Mouse (Mus musculus): ENCODE measurements at regions not wholly inside any gene's neighbourhood (a gene's known extent, or its start where the extent isn't known, plus 50 kb on each side); places are given as distances from the start of the nearest gene placed in this dataset.

DNA sequence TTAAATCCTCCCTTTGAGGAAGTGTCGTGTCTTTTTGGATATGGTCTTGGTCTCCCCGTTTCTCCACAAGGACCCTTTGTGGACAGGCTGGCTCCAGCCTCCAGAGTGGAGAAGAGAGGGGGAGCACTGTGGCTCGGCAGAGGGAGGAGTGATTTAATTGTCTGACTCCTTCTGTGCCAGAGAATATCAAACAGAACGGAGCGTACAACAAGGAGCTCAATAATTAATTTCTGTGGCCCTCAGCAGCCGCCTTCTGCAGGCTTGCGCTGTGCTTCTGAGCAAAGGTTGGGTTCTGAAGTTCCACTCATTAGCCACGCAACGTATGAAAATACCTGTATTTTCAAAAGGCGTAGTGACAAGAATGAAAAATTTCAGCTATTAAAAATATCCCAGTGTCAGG lies 520.2 kb upstream of the Mki67 start:
- DNase-seq (ENCODE audit: low spot score in 2 of 2) = no peak

DNA sequence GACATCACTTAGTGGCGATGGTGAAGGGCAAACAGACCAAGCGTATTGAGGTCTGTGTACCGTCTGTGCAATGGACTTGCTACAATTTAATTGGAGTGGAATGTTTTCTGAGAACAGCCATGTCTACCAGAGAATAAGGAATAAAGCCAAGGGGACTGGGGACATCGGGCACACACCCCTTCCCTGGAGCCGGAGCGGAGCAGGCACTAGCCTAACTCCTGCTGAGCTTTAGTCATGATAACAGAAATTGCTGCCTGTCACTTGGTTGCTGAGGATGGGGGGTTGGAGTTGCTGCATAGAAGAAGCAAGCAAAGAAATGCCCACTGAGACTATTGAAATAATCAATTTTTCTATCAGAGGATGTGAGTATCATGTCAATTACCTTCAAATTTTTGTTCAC lies 549.5 kb upstream of the Mki67 start:
- no peak for DNase-seq (ENCODE audit: low spot score in 2 of 2)

DNA sequence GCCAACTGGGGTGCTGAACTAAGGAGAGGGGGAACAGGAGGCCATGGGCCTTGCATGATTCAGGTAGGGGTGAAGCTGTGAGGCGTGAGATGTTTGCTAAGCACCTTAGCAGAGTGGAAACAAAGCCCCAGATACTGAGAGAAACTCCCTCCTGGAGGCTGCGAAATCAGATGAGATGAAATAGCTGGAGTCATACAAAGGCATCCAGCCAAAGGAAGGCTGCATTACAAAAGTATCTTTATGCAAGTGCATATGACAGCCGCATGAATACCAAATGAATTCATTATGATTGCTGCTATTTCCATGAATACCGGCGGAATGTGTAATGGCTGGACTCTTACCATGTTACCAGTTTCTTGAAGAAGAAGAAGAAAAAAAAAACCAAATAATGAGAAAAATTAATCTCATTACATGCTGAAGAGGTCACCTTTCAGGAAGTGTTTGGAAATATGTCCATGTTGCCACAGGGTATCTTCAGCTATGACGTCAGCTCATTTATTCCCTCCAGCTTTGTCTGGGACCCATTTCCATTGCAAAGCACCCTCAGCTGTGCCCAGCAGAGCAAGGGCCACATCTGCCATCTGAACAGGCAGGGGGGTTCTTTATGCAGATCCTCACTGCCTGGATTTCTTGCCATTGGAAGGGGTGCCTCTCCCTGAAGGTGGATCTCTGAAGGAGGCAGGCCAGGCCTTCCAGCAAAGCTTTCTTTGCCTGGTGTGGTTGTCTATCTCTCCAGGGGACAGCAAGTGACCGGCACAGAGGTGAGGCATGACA lies 551.7 kb upstream of the Mki67 start:
- peak; percentile 2 to 6 for DNase-seq (ENCODE audit: low spot score in 2 of 2)

DNA sequence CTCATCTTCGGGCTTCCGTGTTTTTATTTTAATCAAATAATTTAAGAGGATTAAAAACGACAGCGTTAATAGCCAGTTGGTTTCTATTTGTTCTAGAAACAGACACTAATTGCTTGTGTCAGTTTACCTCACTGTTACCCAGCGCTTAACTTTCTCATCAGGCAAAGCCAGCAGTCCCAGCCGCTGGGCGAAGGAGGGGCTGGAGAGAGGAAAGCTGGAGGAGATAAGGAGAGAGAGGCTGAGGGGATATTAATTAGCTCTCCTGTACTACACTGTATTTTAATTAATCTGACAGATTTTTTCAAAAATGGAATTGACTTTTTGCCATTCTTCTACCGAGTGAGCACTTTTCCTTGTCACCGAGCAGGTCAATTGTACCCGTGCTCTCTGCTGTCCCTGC lies 559.5 kb upstream of the Mki67 start:
- no peak for DNase-seq (ENCODE audit: low spot score in 2 of 2)

DNA sequence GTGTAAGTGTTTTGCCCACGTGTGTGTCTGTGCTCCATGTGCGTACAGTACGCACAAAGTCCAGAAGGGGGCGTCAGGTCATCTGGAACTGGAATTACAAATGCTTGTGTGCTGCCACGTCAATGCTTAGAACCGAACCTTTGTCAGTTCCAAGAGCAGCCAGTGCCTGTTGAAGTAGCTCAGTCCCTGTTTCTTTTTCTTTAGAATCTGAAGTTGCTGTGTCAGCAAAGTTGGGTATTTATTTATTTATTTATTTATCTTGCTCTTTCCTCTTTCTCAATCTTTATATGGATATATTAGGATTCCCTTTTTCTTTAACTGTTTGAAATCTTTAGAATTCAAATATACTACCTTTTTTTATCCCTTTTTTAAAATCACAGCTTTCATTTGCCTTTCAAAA lies 567.6 kb upstream of the Mki67 start:
- no peak for DNase-seq (ENCODE audit: low spot score in 2 of 2)

DNA sequence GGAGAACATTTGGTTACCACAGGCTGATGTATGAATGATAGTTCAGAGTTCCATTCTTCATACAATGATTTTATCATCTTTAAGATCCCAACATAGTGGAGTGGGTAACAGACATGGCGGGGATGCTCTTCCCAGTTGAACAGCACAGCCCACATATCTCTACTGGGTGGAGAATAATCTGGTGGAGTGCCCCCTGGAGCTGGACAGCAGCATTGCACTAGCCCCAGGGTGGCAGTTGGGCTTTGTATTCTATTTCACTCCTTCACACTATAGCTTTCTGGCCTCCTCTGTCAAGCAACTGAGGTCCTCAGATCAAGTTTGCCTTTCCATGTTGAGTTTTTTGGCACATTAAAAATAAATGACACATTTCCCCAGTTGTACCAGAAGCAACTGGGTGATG lies 569.4 kb upstream of the Mki67 start:
- DNase-seq (ENCODE audit: low spot score in 2 of 2) = no peak

DNA sequence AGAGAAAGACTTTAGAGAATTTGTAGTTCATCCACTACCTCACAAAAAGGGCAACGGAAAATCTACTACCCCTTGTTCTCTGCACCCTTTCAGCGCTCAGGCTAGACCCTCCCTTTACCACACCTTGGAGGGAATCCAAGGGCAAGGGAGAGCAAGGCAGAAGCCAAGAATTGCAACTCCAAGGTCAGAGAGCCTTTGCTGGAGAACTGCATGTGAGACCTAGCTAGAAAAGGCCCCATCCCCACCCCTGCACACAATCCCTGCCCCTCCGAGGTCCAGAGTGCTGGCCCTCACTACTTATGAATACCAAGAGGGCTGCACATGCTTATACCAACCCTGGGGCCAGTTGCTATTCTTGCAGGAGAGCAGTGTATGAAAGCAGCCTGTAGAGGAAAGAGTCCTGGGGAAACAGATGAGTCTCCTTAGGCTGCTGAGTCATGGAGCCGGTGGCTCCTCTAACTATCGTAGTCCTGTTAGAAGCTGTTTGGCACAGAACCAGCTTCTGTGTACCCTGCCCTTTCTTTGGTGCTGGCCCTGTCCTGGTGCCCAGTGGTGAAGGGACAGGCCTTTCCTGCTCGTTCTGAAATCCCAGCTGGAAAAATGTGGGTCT lies 577.5 kb upstream of the Mki67 start:
- DNase-seq (ENCODE audit: low spot score in 2 of 2) = no peak

DNA sequence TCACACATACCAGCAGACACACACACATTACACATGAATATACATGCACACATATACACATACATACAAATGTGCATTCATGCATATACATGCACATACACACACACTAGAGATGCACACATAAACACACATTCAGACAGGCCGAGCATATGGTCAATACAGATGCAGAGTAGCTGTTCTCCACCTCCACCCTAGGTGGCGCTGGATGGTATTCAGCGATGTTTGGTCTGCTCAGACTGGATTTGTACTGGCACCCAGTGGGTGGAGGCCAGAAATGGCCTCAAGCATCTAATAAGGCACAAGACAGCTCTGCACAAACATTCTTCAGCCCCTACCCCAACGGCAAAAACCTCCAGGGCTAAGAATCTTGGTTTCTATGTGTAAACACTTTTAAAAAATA lies 578.3 kb upstream of the Mki67 start:
- DNase-seq (ENCODE audit: low spot score in 2 of 2) = no peak

DNA sequence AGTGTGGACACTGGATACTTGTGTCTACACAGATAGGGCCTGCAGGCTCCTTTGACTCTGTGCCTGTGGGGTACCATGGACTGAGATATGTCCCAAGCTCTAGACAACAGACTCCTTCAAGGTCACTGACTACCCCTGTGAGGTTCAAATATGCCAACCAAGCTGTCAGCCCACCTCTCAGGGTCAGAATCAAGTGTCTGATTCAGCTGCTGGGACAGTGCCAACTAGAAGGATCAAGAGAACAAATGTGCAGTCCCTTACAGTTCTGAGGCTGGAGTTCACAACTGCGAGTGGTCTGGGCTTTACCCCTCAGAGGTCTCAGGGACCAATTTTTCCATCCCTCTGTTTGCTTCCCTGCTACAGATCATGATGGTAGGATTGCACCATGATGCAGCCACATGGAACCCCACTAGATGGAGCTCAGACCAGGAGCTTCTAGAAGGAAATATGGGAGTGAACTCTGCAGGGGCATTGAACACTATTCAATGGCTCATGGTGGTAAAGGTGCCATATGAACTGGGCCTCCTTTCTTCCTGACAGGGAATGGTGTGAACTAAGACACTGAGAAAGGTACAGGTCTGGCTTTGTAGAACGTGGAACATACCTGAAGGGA lies 581.8 kb upstream of the Mki67 start:
- no peak for DNase-seq (ENCODE audit: low spot score in 2 of 2)

DNA sequence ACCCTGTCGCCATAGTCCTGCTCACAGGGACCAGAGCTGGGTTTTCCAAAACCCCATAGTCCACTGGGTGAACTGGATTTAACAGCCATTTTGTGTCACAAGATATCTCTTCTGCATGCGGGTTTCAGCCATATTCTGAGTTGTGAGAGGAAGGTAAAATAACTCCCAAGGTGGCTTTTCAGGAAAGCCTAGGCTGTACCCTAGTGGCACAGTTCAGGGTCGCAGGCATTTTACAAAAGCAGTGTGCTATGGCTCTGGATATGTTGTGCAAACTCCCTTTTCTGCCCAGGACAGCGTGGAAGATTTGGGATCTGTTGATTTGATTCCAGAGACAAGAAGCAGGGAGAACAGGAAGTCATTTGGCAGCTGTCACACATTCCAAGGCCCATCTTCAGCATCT lies 588.3 kb upstream of the Mgmt start:
- no peak for DNase-seq (ENCODE audit: low spot score in 2 of 2)

DNA sequence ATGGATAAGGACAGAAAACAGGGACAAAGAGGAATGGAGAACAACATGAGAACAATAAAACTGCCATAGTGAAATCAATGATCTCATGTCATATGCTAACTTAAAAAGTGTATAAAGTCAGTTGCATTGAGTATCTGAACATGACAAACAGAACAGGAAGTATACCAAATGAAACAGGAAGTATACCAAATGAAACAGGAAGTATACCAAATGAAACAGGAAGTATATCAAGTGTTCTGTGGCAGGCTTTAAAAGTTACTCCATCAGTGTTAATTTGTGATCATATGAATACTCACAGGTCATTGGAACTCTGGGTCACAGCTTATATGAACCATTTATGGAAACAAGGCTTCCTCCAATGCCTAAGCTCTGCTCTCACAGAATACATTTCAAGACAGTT lies 585.6 kb upstream of the Mgmt start:
- no peak for DNase-seq (ENCODE audit: low spot score in 2 of 2)

DNA sequence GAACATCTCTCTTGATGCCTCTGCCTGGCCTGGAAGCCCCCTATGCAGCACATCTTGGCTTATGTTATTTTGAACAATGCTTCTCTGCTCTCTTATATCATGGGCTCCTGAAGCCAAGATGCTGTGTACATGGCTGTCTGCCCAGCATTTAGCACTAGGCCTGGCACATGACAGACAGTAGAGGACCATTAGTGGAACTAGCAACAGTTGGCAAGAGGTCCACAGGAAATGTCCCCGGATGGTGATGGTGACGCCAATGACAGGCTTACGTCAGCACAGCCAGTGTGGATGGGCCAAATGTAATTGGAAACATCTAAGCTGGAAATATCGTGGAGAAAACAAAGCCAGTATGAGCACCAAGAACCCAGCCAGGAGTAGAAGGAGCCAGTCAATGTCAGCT lies 567.1 kb upstream of the Mgmt start:
- no peak for DNase-seq (ENCODE audit: low spot score in 2 of 2)

DNA sequence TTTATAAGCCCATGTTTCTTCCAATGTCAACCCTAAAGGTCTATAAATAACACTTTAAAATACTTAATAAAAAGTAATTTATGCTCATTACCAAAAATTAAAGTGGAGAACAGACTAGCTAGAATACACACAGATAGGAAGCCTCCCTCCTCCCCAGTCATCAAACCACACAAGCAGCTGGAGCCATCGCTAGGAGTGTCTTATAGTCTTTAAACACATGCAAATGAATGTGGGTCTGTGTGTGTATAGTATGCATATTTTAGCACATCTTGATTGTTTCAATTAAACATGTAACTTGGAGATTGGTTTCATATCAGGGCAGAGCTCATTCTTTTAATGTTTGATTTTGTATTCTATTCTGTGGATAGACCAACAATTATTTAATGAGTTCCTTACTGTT lies 564.0 kb upstream of the Mgmt start:
- DNase-seq (ENCODE audit: low spot score in 2 of 2) = no peak

DNA sequence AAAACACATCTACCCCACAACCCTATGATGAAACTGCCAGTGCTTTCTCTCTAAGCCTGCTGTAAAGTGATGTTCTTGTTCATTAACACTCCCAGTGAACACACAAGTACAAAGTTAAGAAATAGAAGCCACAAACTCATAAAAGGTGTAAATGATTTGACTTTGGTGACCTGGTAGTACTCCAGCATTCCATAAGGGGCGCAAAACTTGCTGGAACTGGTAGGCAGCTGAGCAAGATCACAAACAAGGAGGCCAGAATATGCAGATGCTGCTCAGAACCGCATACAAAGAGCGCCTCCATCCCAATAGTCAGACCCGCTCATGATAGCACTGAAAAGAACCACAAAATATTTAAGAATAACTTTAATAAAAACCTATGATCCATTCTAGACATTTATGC lies 561.6 kb upstream of the Mgmt start:
- DNase-seq (ENCODE audit: low spot score in 2 of 2) = no peak

DNA sequence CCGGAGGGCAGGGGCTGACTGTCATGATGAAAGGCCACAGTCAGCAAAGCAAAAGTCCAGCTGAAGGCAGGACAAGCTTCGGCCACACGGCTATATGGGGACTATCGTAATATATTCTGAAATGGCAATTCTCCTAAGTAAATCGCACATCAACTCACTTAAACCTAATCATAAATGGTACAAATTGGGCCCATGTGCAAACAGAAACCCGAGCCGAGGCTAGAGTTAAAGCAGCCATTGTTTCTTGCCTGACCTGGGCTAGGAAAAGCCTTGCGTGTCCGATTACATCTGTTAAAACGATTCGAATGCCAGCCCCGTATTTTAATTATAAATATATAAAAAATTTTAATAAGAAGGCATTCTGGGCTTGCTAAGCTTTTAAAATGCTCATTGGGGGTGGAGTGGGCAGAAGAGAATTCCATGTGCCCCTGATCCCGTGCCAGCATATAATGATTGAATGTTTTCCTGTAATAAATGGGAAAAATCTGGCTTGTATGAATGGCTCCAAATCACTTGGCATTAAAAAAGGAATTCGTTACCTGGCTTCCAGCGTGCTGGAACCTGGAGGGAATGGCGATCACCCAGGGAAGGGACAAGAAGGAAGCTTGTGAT lies 552.7 kb upstream of the Mgmt start:
- DNase-seq (ENCODE audit: low spot score in 2 of 2) = no peak

DNA sequence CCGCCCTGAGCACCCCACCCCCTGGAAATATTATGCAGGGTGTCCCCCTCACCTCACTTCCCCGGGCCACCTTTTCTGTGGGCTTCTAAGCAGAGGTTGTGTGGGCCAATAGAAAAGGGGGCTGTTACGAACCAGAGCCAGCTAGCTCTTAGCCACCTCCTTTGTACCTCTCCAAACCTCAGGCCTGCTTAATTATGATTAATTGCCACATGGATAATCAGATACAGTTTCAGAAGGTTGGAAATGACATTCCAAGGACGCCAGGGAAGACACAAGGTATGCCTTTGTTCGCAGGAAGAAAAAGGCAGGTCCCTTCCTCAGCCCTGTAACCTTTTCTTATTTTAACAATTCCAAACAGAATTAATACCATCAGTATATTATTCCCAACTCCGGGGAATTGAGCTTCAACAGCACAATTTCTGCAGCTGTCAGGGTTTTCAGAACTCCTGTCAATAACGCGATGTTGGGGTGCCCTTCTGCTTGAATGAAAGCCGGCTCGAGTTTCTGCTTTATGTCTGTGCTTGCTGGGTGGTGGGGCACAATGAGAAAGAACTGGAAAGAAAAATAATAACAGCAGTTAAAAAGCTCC lies 552.1 kb upstream of the Mgmt start:
- DNase-seq (ENCODE audit: low spot score in 2 of 2) = no peak

DNA sequence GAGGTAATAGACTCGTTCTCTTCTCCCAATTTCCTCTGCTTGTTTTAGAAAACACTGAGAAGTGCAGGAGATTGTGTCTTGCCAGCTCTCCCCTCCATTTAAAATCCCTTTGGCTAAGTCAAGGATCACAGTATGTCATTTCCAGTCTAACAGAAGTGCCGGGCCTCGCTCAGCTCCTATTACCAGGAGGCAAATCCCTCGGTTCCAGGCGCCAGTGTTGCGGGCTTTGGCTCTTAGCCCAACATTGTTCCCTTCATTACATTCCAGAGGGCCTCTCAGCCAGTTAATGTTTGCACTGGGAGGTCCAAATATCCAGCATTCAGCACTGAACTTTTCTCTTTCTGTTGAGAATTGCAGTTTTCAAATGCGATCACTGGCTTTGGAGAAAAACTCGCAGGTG lies 551.6 kb upstream of the Mgmt start:
- DNase-seq (ENCODE audit: low spot score in 2 of 2) = peak in 1 of 2 experiments; percentile 2

DNA sequence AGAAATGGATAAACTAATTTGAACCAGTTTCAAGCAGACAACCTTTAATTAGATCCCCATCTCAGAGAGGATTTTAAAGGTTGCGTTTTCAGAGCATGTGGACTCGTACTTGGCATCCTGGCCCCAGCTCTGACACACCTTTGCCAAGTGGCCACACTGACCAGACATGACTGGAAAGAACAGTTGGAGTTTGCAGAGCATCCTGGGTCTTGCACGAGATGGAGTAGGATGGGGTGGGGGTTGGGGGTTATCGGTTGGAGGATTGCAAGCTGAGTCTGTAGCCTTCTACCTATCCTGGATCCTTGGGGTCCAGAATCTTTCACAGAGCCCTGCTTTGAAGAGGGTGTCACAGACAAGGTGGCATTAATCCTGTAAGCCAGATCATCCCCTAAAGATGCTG lies 550.9 kb upstream of the Mgmt start:
- DNase-seq (ENCODE audit: low spot score in 2 of 2) = no peak

DNA sequence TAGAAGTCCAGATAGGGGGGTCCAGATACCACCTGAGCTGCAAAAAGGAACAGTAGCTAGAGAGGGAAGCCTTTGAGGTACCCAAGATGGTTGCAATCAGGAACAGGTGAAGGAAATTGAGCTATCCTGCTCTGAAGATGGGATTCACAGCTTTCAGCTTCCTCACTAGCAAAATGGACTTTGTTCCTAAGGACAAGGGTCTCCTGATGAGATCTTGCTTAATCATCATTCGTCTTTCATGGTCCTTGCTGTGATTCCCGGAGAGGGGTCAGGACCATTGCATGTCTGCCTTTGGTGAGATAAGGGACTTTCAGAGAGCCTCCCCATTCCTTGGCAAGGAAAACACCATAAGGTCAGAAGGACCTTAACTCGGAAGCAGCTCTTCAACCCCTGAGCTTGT lies 549.4 kb upstream of the Mgmt start:
- no peak for DNase-seq (ENCODE audit: low spot score in 2 of 2)

DNA sequence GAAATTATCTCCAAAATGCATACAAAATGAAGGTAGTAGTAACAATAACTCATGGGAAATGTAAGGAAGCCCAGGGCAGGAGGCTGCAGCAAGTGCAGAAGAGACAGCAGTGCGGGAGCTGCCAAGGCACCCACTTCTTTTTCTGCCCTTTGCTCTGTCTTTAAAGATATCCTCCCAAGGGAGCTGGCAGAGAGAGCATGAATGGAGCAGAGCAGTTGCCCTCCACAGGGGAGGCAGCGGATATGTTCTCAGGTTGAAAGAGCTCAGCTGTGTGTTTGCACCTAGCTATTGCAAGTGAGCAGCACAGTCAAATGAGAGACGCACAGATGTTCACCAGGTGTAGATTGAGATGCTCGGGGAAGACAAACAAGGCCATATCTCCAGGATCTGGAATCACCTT lies 547.9 kb upstream of the Mgmt start:
- no peak for DNase-seq (ENCODE audit: low spot score in 2 of 2)

DNA sequence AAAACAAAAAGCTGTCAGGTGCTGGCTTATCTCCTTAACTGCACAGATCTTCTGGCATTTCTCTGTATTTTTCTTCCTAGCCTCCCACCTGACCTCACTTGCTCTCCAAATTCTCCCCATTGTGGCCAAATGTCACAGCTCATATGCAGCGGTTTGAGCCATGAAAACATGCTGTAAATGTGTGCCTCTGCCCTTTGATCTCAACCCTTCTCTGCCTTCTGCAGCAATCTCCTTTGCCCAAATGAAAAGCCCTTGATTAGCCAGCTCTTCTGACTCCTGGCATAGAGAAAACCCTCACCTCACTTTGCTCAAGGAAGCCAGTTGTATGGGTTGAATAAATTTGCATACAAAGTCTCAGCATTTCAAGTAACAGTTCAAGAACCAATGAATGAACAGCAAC lies 546.1 kb upstream of the Mgmt start:
- DNase-seq (ENCODE audit: low spot score in 2 of 2) = no peak

DNA sequence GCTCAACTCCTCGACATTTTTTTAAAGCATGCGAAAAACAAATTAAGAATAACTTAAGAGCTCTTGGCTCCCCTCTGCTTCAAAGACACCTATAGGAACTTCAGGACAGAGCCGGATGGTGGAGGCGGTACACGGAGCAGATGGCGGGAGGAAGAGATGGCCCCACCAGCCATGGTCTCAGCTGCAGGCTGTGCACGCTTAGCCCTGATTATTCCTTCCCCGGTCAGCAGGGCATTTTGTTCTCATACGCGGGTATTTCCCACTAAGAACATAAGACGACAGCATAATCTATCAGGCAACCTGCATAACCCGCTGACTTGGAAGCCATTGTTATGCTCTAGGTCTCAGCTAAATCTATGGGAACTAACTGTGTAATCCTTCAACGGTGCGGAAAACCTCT lies 544.8 kb upstream of the Mgmt start:
- no peak for DNase-seq (ENCODE audit: low spot score in 2 of 2)

DNA sequence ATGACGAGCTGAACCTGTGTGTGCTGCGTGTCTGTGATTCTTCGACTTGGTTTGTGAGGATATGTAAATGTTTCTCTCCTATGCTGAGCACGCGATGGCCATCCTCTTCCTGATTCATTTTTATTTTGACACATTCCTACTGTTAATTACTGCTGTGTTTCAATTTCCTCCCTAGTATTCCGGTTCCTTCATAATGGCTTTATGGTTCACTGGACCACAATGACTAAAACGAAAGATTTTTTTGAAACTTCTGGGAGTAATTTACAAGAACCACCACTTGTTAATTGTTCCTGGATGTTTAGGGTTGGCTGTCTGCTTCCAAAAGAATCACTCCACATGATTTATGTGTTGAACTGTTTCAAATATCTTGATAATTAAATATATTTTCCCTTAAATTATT lies 537.4 kb upstream of the Mgmt start:
- no peak for DNase-seq (ENCODE audit: low spot score in 2 of 2)

Measured in right cerebral cortex, adult 2 months (tissue).